Mouse (Mus musculus): ENCODE measurements around the gene Katnal1. TPM values are rescaled to one million over a fixed set of nuclear protein-coding genes. Genes with fewer than 3 reads are reported as not detected.

The Katnal1 gene
- polyA plus RNA-seq, 1 experiment from 2014 or later, result 36.5 TPM

GRCm38 (mm10) chr5:148896515-148896914 lies 32.6 kb downstream of the Katnal1 start:
- no peak for ATAC-seq (ENCODE audit: low FRiP score, low read depth)
- WGBS, result 77% methylated on average over 10 of the region's 10 CpGs

GRCm38 (mm10) chr5:148895833-148896232 lies 33.3 kb downstream of the Katnal1 start:
- no peak overlapping the region for H3K27ac ChIP-seq (replicated peaks)
- H3K9me3 ChIP-seq, result no peaks in the 10 kb centered on the region
- no peak for ATAC-seq (ENCODE audit: low FRiP score, low read depth)
- no peak overlapping the region for H3K9ac ChIP-seq
- H3K4me1 ChIP-seq (replicated peaks), result peaks cover 11% of the 10 kb centered on the region; the same call in 1 of the 2 replicates
- no peaks in the 10 kb centered on the region for H3K27me3 ChIP-seq
- H3K4me2 ChIP-seq, result no peak overlapping the region
- WGBS, result 90% methylated on average over 7 of the region's 7 CpGs
- peaks cover 30% of the 10 kb centered on the region for H3K36me3 ChIP-seq
- H3K4me3 ChIP-seq, result no peak overlapping the region

More at GRCm38 (mm10) chr5:148896515-148896914, 32.6 kb downstream of the Katnal1 start:
- Histone ChIP-seq H3K27me3 (no peaks in the 10 kb centered on the region), H3K9me3 (no peaks in the 10 kb centered on the region), H3K4me3 (no peak overlapping the region), H3K4me1 (replicated peaks) (peaks cover 11% of the 10 kb centered on the region; the same call in 1 of the 2 replicates), H3K27ac (replicated peaks) (no peak overlapping the region), H3K4me2 (no peak overlapping the region), H3K36me3 (peaks cover 28% of the 10 kb centered on the region), H3K9ac (no peak overlapping the region)

GRCm38 (mm10) chr5:148895034-148895433 lies 34.1 kb downstream of the Katnal1 start:
- WGBS, result 44% methylated on average over 5 of the region's 5 CpGs
- H3K9me3 ChIP-seq, result no peaks in the 10 kb centered on the region
- H3K27ac ChIP-seq (replicated peaks), result no peak overlapping the region
- no peak for ATAC-seq (ENCODE audit: low FRiP score, low read depth)
- no peak overlapping the region for H3K4me3 ChIP-seq
- peaks cover 11% of the 10 kb centered on the region; the same call in 1 of the 2 replicates for H3K4me1 ChIP-seq (replicated peaks)
- H3K4me2 ChIP-seq, result no peak overlapping the region
- H3K9ac ChIP-seq, result no peak overlapping the region
- H3K36me3 ChIP-seq, result peaks cover 36% of the 10 kb centered on the region
- no peaks in the 10 kb centered on the region for H3K27me3 ChIP-seq

GRCm38 (mm10) chr5:148890237-148890636 lies 38.9 kb downstream of the Katnal1 start:
- 99% methylated on average over 4 of the region's 4 CpGs for WGBS
- ATAC-seq (ENCODE audit: low FRiP score, low read depth), result no peak
- Histone ChIP-seq H3K4me2 (no peak overlapping the region), H3K9ac (no peak overlapping the region), H3K4me3 (no peak overlapping the region), H3K27ac (replicated peaks) (no peak overlapping the region), H3K4me1 (replicated peaks) (0 out of 2 replicates have a peak, but pooled peaks cover 3% of the 10 kb centered on the region), H3K27me3 (no peaks in the 10 kb centered on the region), H3K36me3 (peaks cover 60% of the 10 kb centered on the region), H3K9me3 (no peaks in the 10 kb centered on the region)

- H3K36me3 ChIP-seq, result peaks cover 55% of the 10 kb centered on the region
- no peak overlapping the region for H3K9ac ChIP-seq
- H3K4me1 ChIP-seq (replicated peaks), result no peaks in the 10 kb centered on the region
- no peaks in the 10 kb centered on the region for H3K27me3 ChIP-seq
- no peak overlapping the region for H3K4me3 ChIP-seq
- H3K9me3 ChIP-seq, result no peaks in the 10 kb centered on the region
- H3K27ac ChIP-seq (replicated peaks), result no peak overlapping the region
- no peak for ATAC-seq (ENCODE audit: low FRiP score, low read depth)
- WGBS, result 92% methylated on average over 6 of the region's 6 CpGs
- H3K4me2 ChIP-seq, result no peak overlapping the region
Measured at GRCm38 (mm10) chr5:148888032-148888431, 41.1 kb downstream of the Katnal1 start.

GRCm38 (mm10) chr5:148885821-148886609 lies 43.1 kb downstream of the Katnal1 start:
- peak; percentile 86 for ATAC-seq (ENCODE audit: low FRiP score, low read depth)
- H3K36me3 ChIP-seq, result peaks cover 36% of the 10 kb centered on the region
- H3K27ac ChIP-seq (replicated peaks), result no peak overlapping the region

GRCm38 (mm10) chr5:148883671-148884070 lies 45.4 kb downstream of the Katnal1 start:
- no peak overlapping the region for H3K9ac ChIP-seq
- H3K4me3 ChIP-seq, result no peak overlapping the region
- no peak for ATAC-seq (ENCODE audit: low FRiP score, low read depth)
- WGBS, result 86% methylated on average over 8 of the region's 8 CpGs
- no peaks in the 10 kb centered on the region for H3K9me3 ChIP-seq
- H3K36me3 ChIP-seq, result peaks cover 28% of the 10 kb centered on the region
- H3K27me3 ChIP-seq, result no peaks in the 10 kb centered on the region
- H3K4me2 ChIP-seq, result no peak overlapping the region
- no peaks in the 10 kb centered on the region for H3K4me1 ChIP-seq (replicated peaks)
- no peak overlapping the region for H3K27ac ChIP-seq (replicated peaks)

More at GRCm38 (mm10) chr5:148885821-148886609, 43.1 kb downstream of the Katnal1 start:
- H3K9ac ChIP-seq, result no peak overlapping the region
- peak overlapping the region; percentile 11; the same call in 1 of the 2 replicates for H3K4me3 ChIP-seq
- peak overlapping the region; percentile 42 for H3K4me2 ChIP-seq
- 37% methylated on average over 22 of the region's 22 CpGs for WGBS
- H3K27me3 ChIP-seq, result no peaks in the 10 kb centered on the region
- H3K4me1 ChIP-seq (replicated peaks), result no peaks in the 10 kb centered on the region
- no peaks in the 10 kb centered on the region for H3K9me3 ChIP-seq

GRCm38 (mm10) chr5:148879218-148879617 lies 49.9 kb downstream of the Katnal1 start:
- Histone ChIP-seq H3K36me3 (peaks cover 29% of the 10 kb centered on the region), H3K27me3 (no peaks in the 10 kb centered on the region), H3K4me3 (no peak overlapping the region), H3K9me3 (no peaks in the 10 kb centered on the region), H3K4me1 (replicated peaks) (no peaks in the 10 kb centered on the region), H3K4me2 (no peak overlapping the region), H3K9ac (no peak overlapping the region), H3K27ac (replicated peaks) (no peak overlapping the region)
- WGBS, result 83% methylated on average over 6 of the region's 6 CpGs
- no peak for ATAC-seq (ENCODE audit: low FRiP score, low read depth)

- H3K9ac ChIP-seq, result no peak overlapping the region
- H3K4me3 ChIP-seq, result no peak overlapping the region
- 91% methylated on average over 8 of the region's 8 CpGs for WGBS
- H3K4me1 ChIP-seq (replicated peaks), result no peaks in the 10 kb centered on the region
- ATAC-seq (ENCODE audit: low FRiP score, low read depth), result no peak
- no peak overlapping the region for H3K4me2 ChIP-seq
- no peak overlapping the region for H3K27ac ChIP-seq (replicated peaks)
- no peaks in the 10 kb centered on the region for H3K27me3 ChIP-seq
- H3K9me3 ChIP-seq, result no peaks in the 10 kb centered on the region
- H3K36me3 ChIP-seq, result peaks cover 16% of the 10 kb centered on the region
Measured at GRCm38 (mm10) chr5:148873116-148873515, 56.0 kb downstream of the Katnal1 start.

GRCm38 (mm10) chr5:148869583-148869982 lies 59.5 kb downstream of the Katnal1 start:
- Histone ChIP-seq H3K4me2 (no peak overlapping the region), H3K4me3 (no peak overlapping the region), H3K36me3 (peaks cover 1% of the 10 kb centered on the region; the same call in 1 of the 2 replicates), H3K9ac (no peak overlapping the region), H3K27me3 (no peaks in the 10 kb centered on the region), H3K4me1 (replicated peaks) (no peaks in the 10 kb centered on the region), H3K27ac (replicated peaks) (no peak overlapping the region), H3K9me3 (no peaks in the 10 kb centered on the region)
- WGBS, result 64% methylated on average over 3 of the region's 3 CpGs
- no peak for ATAC-seq (ENCODE audit: low FRiP score, low read depth)

- WGBS, result 74% methylated on average over 6 of the region's 6 CpGs
- H3K4me1 ChIP-seq (replicated peaks), result peaks cover 1% of the 10 kb centered on the region; the same call in 1 of the 2 replicates
Measured at GRCm38 (mm10) chr5:148867766-148868165, 61.4 kb downstream of the Katnal1 start.

GRCm38 (mm10) chr5:148867171-148867570 lies 61.9 kb downstream of the Katnal1 start:
- Histone ChIP-seq H3K4me3 (no peak overlapping the region), H3K27ac (replicated peaks) (no peak overlapping the region), H3K9me3 (no peaks in the 10 kb centered on the region), H3K36me3 (no peaks in the 10 kb centered on the region), H3K4me1 (replicated peaks) (peaks cover 3% of the 10 kb centered on the region; the same call in 1 of the 2 replicates), H3K4me2 (no peak overlapping the region), H3K9ac (no peak overlapping the region), H3K27me3 (no peaks in the 10 kb centered on the region)
- no peak for ATAC-seq (ENCODE audit: low FRiP score, low read depth)
- 91% methylated on average over 7 of the region's 7 CpGs for WGBS

More at GRCm38 (mm10) chr5:148867766-148868165, 61.4 kb downstream of the Katnal1 start:
- no peaks in the 10 kb centered on the region for H3K9me3 ChIP-seq
- no peak overlapping the region for H3K4me2 ChIP-seq
- no peak overlapping the region for H3K9ac ChIP-seq
- H3K4me3 ChIP-seq, result no peak overlapping the region
- H3K27me3 ChIP-seq, result no peaks in the 10 kb centered on the region
- no peak overlapping the region for H3K27ac ChIP-seq (replicated peaks)
- no peaks in the 10 kb centered on the region for H3K36me3 ChIP-seq
- ATAC-seq (ENCODE audit: low FRiP score, low read depth), result no peak
